Mouse (Mus musculus) hindbrain, embryonic 15.5 days (tissue): Measurements from ENCODE around the gene Tanc2. TPM values are rescaled to one million over a fixed set of nuclear protein-coding genes. Genes with fewer than 3 reads are reported as not detected.

Experiments used
- ATAC-seq: fragments of 200-750 bp; cut with Nextera tagmentation; 2 replicates; pipeline ENCODE4 v1.8.0; 2017; ENCODE audit warnings: low read depth, moderate number of reproducible peaks, moderate TSS enrichment; ENCODE audit not compliant: low FRiP score
- H3K27ac ChIP-seq: fragments of 300-500 bp; sonication (generic); replicated peaks from 2 replicates; pipeline ENCODE4 v1.5.1; 2015; ENCODE audit warnings: mild to moderate bottlenecking, inconsistent platforms
- H3K27me3 ChIP-seq: fragments of 300-500 bp; sonication (generic); 2 replicates; pipeline ENCODE4 v1.6.1; 2015; ENCODE audit warnings: control low read depth, inconsistent platforms
- H3K36me3 ChIP-seq: fragments of 300-500 bp; sonication (generic); 2 replicates; pipeline ENCODE4 v1.6.1; 2015; ENCODE audit warnings: control low read depth, inconsistent platforms
- H3K4me1 ChIP-seq: fragments of 300-500 bp; sonication (generic); replicated peaks from 2 replicates; pipeline ENCODE4 v1.6.1; 2015; ENCODE audit warnings: control low read depth, inconsistent platforms
- H3K4me2 ChIP-seq: fragments of 300-500 bp; sonication (generic); 2 replicates; pipeline ENCODE4 v1.6.1; 2015; ENCODE audit warnings: moderate library complexity, mild to moderate bottlenecking, inconsistent platforms
- H3K4me3 ChIP-seq: fragments of 300-500 bp; sonication (generic); 2 replicates; pipeline ENCODE4 v1.5.1; 2015; ENCODE audit warnings: mild to moderate bottlenecking, inconsistent platforms
- H3K9ac ChIP-seq: fragments of 300-500 bp; sonication (generic); 2 replicates; pipeline ENCODE4 v1.6.1; 2015; ENCODE audit warnings: inconsistent platforms
- H3K9me3 ChIP-seq: fragments of 300-500 bp; sonication (generic); 2 replicates; pipeline ENCODE4 v1.6.1; 2016; ENCODE audit warnings: control low read depth, inconsistent platforms
- WGBS: fragments of 180-500 bp; shearing (Covaris S2); methylation state at CpG from one replicate; pipeline ENCODE4 v1.1.7; 2015; 5-methylcytosine and 5-hydroxymethylcytosine counted together
- polyA plus RNA-seq: library from polyadenylated mRNA; unstranded; fragments of >200 nt; fragmentation: Nextera tagmentation; extraction: Ambion mirVana; gene quantifications from 2 replicates; pipeline ENCODE4 v1.2.1, GENCODE M21; 2015

Tanc2 gene
- 39.3 and 50.8 TPM in 2 replicates for polyA plus RNA-seq

- H3K9ac ChIP-seq, result peak within 1 kb of the TSS; percentile 100
- ATAC-seq, result peak; percentile 90
- H3K4me2 ChIP-seq, result peak within 1 kb of the TSS; percentile 72
- under 1% methylated on average over 78 of the region's 87 CpGs for WGBS
- peak within 1 kb of the TSS; percentile 98 for H3K27ac ChIP-seq
- H3K9me3 ChIP-seq, result no peaks in the 10 kb centered on the region
- H3K4me3 ChIP-seq, result peak within 1 kb of the TSS; percentile 99
- no peaks in the 10 kb centered on the region for H3K36me3 ChIP-seq
- H3K4me1 ChIP-seq, result peaks cover 16% of the 10 kb centered on the region
- H3K27me3 ChIP-seq, result no peaks in the 10 kb centered on the region
Observed at GRCm38 (mm10) chr11:105589877-105590641, at the start of gene Tanc2. TSS of gene Tanc2 (plus strand) at chr11:105589986.

DNA sequence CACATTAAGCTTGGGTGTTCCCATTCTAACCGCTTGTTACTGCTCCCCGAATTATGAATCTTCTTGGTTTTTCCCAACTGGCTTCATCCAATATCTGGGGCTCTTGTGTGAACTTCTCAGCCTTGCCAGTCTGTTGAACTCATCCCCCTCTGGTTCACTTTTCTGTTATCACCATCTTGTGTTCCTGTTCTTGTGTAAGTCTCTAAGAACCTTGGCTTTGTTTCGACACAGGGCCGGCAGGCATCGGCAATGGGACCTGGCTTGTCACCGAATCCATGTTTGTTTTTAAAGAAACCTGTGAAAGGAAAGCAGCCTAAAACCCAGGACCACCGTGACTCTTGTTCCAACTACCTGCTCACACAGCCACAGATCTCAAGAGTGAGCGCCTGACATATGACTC, 49.0 kb upstream of the Tanc2 start:
- 93% methylated on average over 8 of the region's 8 CpGs for WGBS
- ATAC-seq, result no peak
- no peaks in the 10 kb centered on the region for H3K27me3 ChIP-seq

DNA sequence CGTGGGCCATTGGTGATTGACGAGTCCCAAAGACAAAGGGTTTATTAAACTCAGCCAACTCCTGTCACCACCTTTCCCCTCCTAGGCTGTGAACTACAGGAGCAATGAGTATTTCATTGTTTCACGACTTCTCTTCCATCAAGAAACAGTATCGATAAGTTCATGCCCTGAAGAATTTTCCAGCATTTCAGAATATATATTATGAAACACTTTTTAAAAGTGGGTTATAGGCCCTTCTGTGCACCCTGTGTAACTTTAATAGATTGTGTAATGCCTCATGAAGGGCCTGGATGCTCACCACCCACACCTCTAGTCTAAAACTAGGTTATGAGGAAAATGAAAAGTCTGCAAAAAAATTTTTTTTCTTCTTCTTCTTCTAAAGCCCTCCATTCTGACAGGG, 48.4 kb upstream of the Tanc2 start:
- no peaks in the 10 kb centered on the region for H3K9me3 ChIP-seq
- 80% methylated on average over 4 of the region's 4 CpGs for WGBS
- ATAC-seq, result no peak

More for the DNA sequence above, 49.0 kb upstream of the Tanc2 start:
- H3K4me1 ChIP-seq, result peaks cover 1% of the 10 kb centered on the region
- no peak overlapping the region for H3K4me2 ChIP-seq
- no peak overlapping the region for H3K9ac ChIP-seq
- H3K4me3 ChIP-seq, result no peak overlapping the region
- H3K9me3 ChIP-seq, result no peaks in the 10 kb centered on the region
- H3K27ac ChIP-seq, result no peak overlapping the region
- H3K36me3 ChIP-seq, result no peaks in the 10 kb centered on the region

DNA sequence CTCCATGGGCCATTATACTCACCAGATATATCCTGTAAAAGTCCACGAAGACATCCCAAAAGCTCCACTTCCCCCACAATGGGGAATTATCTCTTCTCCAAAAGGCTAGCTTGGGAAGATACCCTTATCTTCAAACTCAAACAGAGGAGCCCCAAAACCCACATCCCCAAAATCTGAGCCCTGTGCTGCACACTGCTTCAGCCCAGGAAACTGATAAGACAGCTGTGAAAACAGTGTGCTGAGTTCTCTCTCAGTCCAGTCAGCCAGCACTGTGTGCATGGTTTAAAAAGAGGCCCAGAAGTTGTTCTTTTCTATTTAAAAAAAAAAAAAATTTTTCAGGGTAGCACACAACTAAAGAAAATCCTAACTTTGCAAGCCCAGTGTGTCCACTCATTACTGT, 47.7 kb upstream of the Tanc2 start:
- no peak overlapping the region for H3K4me3 ChIP-seq
- H3K36me3 ChIP-seq, result no peaks in the 10 kb centered on the region
- ATAC-seq, result no peak
- peaks cover 8% of the 10 kb centered on the region for H3K4me1 ChIP-seq
- H3K4me2 ChIP-seq, result no peak overlapping the region
- 44% methylated on average over 1 of the region's 1 CpGs for WGBS
- no peak overlapping the region for H3K9ac ChIP-seq
- no peaks in the 10 kb centered on the region for H3K9me3 ChIP-seq
- H3K27me3 ChIP-seq, result no peaks in the 10 kb centered on the region
- no peak overlapping the region for H3K27ac ChIP-seq

More for the DNA sequence above, 48.4 kb upstream of the Tanc2 start:
- Histone ChIP-seq H3K4me2 (no peak overlapping the region), H3K36me3 (no peaks in the 10 kb centered on the region), H3K4me3 (no peak overlapping the region), H3K27me3 (no peaks in the 10 kb centered on the region), H3K4me1 (peaks cover 5% of the 10 kb centered on the region), H3K27ac (no peak overlapping the region), H3K9ac (no peak overlapping the region)

- Histone ChIP-seq H3K4me2 (no peak overlapping the region), H3K9me3 (no peaks in the 10 kb centered on the region), H3K9ac (no peak overlapping the region), H3K4me1 (peaks cover 8% of the 10 kb centered on the region), H3K36me3 (no peaks in the 10 kb centered on the region), H3K27ac (no peak overlapping the region), H3K4me3 (no peak overlapping the region), H3K27me3 (no peaks in the 10 kb centered on the region)
- 38% methylated on average over 8 of the region's 8 CpGs for WGBS
- no peak for ATAC-seq
Observed at GRCm38 (mm10) chr11:105545801-105546200, 44.0 kb upstream of the Tanc2 start.

GRCm38 (mm10) chr11:105546393-105546792, 43.4 kb upstream of the Tanc2 start:
- Histone ChIP-seq H3K4me1 (peaks cover 8% of the 10 kb centered on the region), H3K4me3 (no peak overlapping the region), H3K9me3 (no peaks in the 10 kb centered on the region), H3K27me3 (no peaks in the 10 kb centered on the region; the same call in 1 of the 2 replicates), H3K4me2 (no peak overlapping the region), H3K9ac (no peak overlapping the region), H3K36me3 (no peaks in the 10 kb centered on the region), H3K27ac (no peak overlapping the region)
- no peak for ATAC-seq
- WGBS, result 58% methylated on average over 6 of the region's 6 CpGs

DNA sequence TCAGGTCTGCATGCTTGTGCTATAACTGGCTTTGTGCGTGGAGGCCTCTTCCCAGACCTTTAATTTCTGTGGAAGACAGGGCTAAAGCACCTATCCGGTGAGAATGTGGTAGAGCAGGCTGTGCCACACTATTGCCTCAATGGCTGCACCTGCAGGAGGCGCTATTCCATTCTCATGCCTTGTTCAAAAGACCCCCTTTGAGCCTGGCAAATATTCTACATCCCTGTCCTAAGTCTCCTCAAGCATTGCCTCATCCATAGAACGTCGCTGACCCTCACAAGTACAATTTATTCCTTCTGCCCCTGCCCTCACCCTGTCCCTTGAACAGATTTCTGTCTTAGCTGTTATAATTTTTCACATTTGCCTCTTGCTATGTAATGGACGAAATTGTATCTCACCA, 41.4 kb upstream of the Tanc2 start:
- H3K4me3 ChIP-seq, result no peak overlapping the region
- no peak overlapping the region for H3K9ac ChIP-seq
- H3K4me1 ChIP-seq, result peaks cover 8% of the 10 kb centered on the region; the same call in 1 of the 2 replicates
- H3K4me2 ChIP-seq, result no peak overlapping the region
- no peaks in the 10 kb centered on the region for H3K9me3 ChIP-seq
- 92% methylated on average over 6 of the region's 6 CpGs for WGBS
- no peak for ATAC-seq
- H3K27ac ChIP-seq, result no peak overlapping the region
- H3K27me3 ChIP-seq, result no peaks in the 10 kb centered on the region; the same call in 1 of the 2 replicates
- H3K36me3 ChIP-seq, result no peaks in the 10 kb centered on the region

- ATAC-seq, result no peak
- Histone ChIP-seq H3K36me3 (no peaks in the 10 kb centered on the region), H3K9ac (no peak overlapping the region), H3K9me3 (no peaks in the 10 kb centered on the region), H3K4me1 (peaks cover 8% of the 10 kb centered on the region; the same call in 1 of the 2 replicates), H3K27ac (no peak overlapping the region), H3K4me3 (no peak overlapping the region), H3K27me3 (no peaks in the 10 kb centered on the region; the same call in 1 of the 2 replicates), H3K4me2 (no peak overlapping the region)
- WGBS, result 71% methylated on average over 9 of the region's 9 CpGs
Observed at GRCm38 (mm10) chr11:105549164-105550121, 40.3 kb upstream of the Tanc2 start.

- Histone ChIP-seq H3K27me3 (no peaks in the 10 kb centered on the region), H3K9ac (no peak overlapping the region), H3K27ac (peak overlapping the region; percentile 59), H3K4me3 (no peak overlapping the region), H3K4me1 (peaks cover 13% of the 10 kb centered on the region), H3K4me2 (no peak overlapping the region), H3K36me3 (no peaks in the 10 kb centered on the region), H3K9me3 (no peaks in the 10 kb centered on the region)
- 36% methylated on average over 8 of the region's 8 CpGs for WGBS
- ATAC-seq, result peak; percentile 76; the same call in 1 of the 2 replicates
Observed at GRCm38 (mm10) chr11:105557285-105557684, 32.5 kb upstream of the Tanc2 start.

DNA sequence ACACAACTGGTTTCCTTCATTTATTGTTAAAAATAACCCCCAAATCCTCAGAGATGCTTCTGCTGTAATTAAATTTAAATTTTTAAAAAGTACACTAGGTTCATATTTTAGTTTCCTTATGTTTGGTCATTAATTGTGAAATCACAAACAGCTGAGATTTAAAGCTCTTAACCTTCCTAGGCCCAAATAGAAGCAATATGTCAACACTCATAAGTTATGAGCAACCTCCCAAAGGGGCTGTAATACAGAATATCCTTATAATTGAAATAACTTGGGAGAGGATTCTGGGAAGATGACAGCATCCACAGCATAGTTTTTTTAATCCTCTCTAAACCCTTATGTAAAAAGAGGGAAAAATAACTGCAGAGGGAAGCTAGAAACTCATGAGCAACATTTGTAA, 31.7 kb upstream of the Tanc2 start:
- ATAC-seq, result no peak
- Histone ChIP-seq H3K9ac (no peak overlapping the region), H3K27me3 (no peaks in the 10 kb centered on the region), H3K9me3 (no peaks in the 10 kb centered on the region), H3K36me3 (no peaks in the 10 kb centered on the region), H3K4me2 (no peak overlapping the region), H3K4me3 (no peak overlapping the region), H3K4me1 (peaks cover 13% of the 10 kb centered on the region), H3K27ac (no peak overlapping the region)

- 87% methylated on average over 6 of the region's 6 CpGs for WGBS
- Histone ChIP-seq H3K9me3 (no peaks in the 10 kb centered on the region), H3K27me3 (no peaks in the 10 kb centered on the region), H3K4me2 (no peak overlapping the region), H3K9ac (no peak overlapping the region), H3K27ac (no peak overlapping the region), H3K36me3 (no peaks in the 10 kb centered on the region), H3K4me1 (peaks cover 13% of the 10 kb centered on the region), H3K4me3 (no peak overlapping the region)
- ATAC-seq, result no peak
Observed at GRCm38 (mm10) chr11:105558803-105559505, 30.8 kb upstream of the Tanc2 start.
